Mouse (Mus musculus) embryonic facial prominence, embryonic 14.5 days (tissue): ENCODE measurements around the gene Cadps. TPM values are rescaled to one million over a fixed set of nuclear protein-coding genes. Genes with fewer than 3 reads are reported as not detected.

Experiments used
- ATAC-seq: fragments of 200-750 bp; cut with Nextera tagmentation; 2 replicates; pipeline ENCODE4 v1.8.0; 2017; ENCODE audit warnings: low read depth, moderate number of reproducible peaks, moderate TSS enrichment
- DNase-seq: peaks from one replicate; pipeline ENCODE4 v3.0.0-alpha.2; 2015; ENCODE audit warnings: low spot score
- H3K27ac ChIP-seq: fragments of 300-500 bp; sonication (generic); replicated peaks from 2 replicates; pipeline ENCODE4 v1.5.1; 2014; ENCODE audit warnings: low read depth, mild to moderate bottlenecking, low read length, moderate library complexity
- H3K27me3 ChIP-seq: fragments of 300-500 bp; sonication (generic); replicated peaks from 2 replicates; pipeline ENCODE4 v1.6.1; 2014; ENCODE audit warnings: low read length; ENCODE audit not compliant: control insufficient read depth, insufficient read depth
- H3K36me3 ChIP-seq: fragments of 300-500 bp; sonication (generic); 2 replicates; pipeline ENCODE4 v1.6.1; 2014; ENCODE audit warnings: low read length, mixed read lengths; ENCODE audit not compliant: control insufficient read depth, insufficient read depth
- H3K4me1 ChIP-seq: fragments of 300-500 bp; sonication (generic); 2 replicates; pipeline ENCODE4 v1.6.1; 2014; ENCODE audit warnings: antibody characterized with exemption, low read length; ENCODE audit not compliant: control insufficient read depth, insufficient read depth
- H3K4me2 ChIP-seq: fragments of 300-500 bp; sonication (generic); 2 replicates; pipeline ENCODE4 v1.6.1; 2014; ENCODE audit warnings: low read depth, mild to moderate bottlenecking, low read length, moderate library complexity, mixed read lengths
- H3K4me3 ChIP-seq: fragments of 300-500 bp; sonication (generic); 2 replicates; pipeline ENCODE4 v1.5.1; 2014; ENCODE audit warnings: low read depth, mild to moderate bottlenecking, low read length
- H3K9ac ChIP-seq: fragments of 300-500 bp; sonication (generic); 2 replicates; pipeline ENCODE4 v1.6.1; 2014; ENCODE audit warnings: low read depth, mild to moderate bottlenecking, low read length, moderate library complexity, mixed read lengths
- H3K9me3 ChIP-seq: fragments of 300-500 bp; sonication (generic); 2 replicates; pipeline ENCODE4 v1.6.1; 2016; ENCODE audit warnings: low read length; ENCODE audit not compliant: control insufficient read depth
- WGBS: fragments of 180-500 bp; shearing (Covaris S2); extraction: QIAGEN DNeasy Blood & Tissue Kit; methylation state at CpG from one replicate; pipeline ENCODE4 v1.1.7; 2014; 5-methylcytosine and 5-hydroxymethylcytosine counted together
- polyA plus RNA-seq: library from polyadenylated mRNA; unstranded; fragments of >200 nt; fragmentation: Nextera tagmentation; extraction: Ambion mirVana; gene quantifications from 2 replicates; pipeline ENCODE4 v1.2.1, GENCODE M21; 2014

Cadps gene
- polyA plus RNA-seq, 1 experiment from 2014 or later: 5.0 TPM

GRCm38 (mm10) chr14:12531101-12531500, 291.8 kb downstream of the Cadps start:
- H3K9me3 ChIP-seq: no peaks in the 10 kb centered on the region
- ATAC-seq: peak; percentile 37; the same call in 1 of the 2 replicates
- H3K27ac ChIP-seq: no peak overlapping the region
- no peaks in the 10 kb centered on the region for H3K4me1 ChIP-seq
- 26% methylated on average over 1 of the region's 1 CpGs for WGBS
- no peaks in the 10 kb centered on the region for H3K36me3 ChIP-seq
- peak; percentile 53 for DNase-seq
- H3K4me3 ChIP-seq: no peak overlapping the region
- H3K27me3 ChIP-seq: no peaks in the 10 kb centered on the region; the same call in 1 of the 2 replicates
- no peak overlapping the region for H3K4me2 ChIP-seq
- H3K9ac ChIP-seq: no peak overlapping the region

DNA sequence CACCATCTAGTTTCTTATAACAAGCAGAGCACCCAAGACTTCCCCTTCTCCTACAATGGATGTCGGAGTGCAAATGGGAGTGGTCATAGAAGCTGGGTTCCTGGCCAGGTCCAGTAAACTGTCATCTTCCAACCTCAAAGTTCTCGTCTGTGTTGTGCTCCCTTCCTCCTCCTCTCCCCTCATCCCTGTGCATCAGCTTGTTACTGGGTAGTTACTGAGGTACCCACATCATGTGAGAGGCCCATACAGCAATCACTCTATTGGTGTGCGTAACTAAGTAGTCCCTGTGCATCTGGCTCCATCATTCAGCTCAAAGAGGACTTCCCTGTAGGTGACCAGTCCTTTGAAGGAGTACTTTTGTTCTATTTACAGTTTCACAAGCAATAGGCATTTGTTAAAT, 292.3 kb downstream of the Cadps start:
- Histone ChIP-seq H3K27me3 (no peaks in the 10 kb centered on the region; the same call in 1 of the 2 replicates), H3K9me3 (no peaks in the 10 kb centered on the region), H3K9ac (no peak overlapping the region), H3K4me1 (no peaks in the 10 kb centered on the region), H3K4me2 (no peak overlapping the region), H3K36me3 (no peaks in the 10 kb centered on the region), H3K4me3 (no peak overlapping the region), H3K27ac (no peak overlapping the region)
- ATAC-seq: no peak; the same call in 1 of the 2 replicates
- 63% methylated on average over 3 of the region's 3 CpGs for WGBS
- DNase-seq: no peak

- WGBS: 9% methylated on average over 11 of the region's 11 CpGs
- Histone ChIP-seq H3K9me3 (no peaks in the 10 kb centered on the region), H3K4me3 (no peak overlapping the region), H3K9ac (no peak overlapping the region), H3K27me3 (no peaks in the 10 kb centered on the region; the same call in 1 of the 2 replicates), H3K4me2 (peak overlapping the region; percentile 33; the same call in 1 of the 2 replicates), H3K36me3 (no peaks in the 10 kb centered on the region), H3K27ac (no peak overlapping the region), H3K4me1 (no peaks in the 10 kb centered on the region)
- DNase-seq (peak; percentile 91), ATAC-seq (peak; percentile 51)
These were observed 292.8 kb downstream of the Cadps start for GRCm38 (mm10) chr14:12529961-12530542.

DNA sequence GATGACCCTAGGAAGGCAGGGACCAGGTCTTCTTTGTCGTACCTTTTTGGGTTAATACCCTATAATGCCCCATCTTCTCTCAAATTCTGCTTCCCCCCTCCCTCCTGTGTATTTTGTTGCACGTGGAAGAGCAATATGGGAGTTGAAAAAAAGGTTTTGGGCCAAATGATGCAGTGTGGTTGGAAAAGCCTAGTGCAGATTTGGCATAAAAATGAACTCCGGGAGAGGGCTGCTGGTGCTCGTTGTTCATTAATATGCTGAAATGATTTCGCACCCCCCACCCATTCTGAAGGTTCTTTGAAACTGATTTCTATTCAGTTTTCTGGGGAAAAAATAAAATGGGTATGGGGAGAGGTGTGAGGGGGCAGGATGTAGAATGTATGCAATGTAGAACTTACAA, 295.6 kb downstream of the Cadps start:
- Histone ChIP-seq H3K4me2 (no peak overlapping the region), H3K4me1 (no peaks in the 10 kb centered on the region), H3K27me3 (no peaks in the 10 kb centered on the region; the same call in 1 of the 2 replicates), H3K36me3 (no peaks in the 10 kb centered on the region), H3K27ac (no peak overlapping the region), H3K4me3 (no peak overlapping the region), H3K9ac (no peak overlapping the region), H3K9me3 (no peaks in the 10 kb centered on the region)
- DNase-seq: no peak
- WGBS: 70% methylated on average over 5 of the region's 5 CpGs
- ATAC-seq: no peak

GRCm38 (mm10) chr14:12507018-12507417, 315.9 kb downstream of the Cadps start:
- ATAC-seq: no peak
- Histone ChIP-seq H3K27me3 (no peaks in the 10 kb centered on the region), H3K4me1 (no peaks in the 10 kb centered on the region), H3K36me3 (no peaks in the 10 kb centered on the region), H3K9me3 (no peaks in the 10 kb centered on the region), H3K9ac (no peak overlapping the region), H3K4me2 (no peak overlapping the region), H3K27ac (no peak overlapping the region), H3K4me3 (no peak overlapping the region)
- DNase-seq: no peak
- 81% methylated on average over 7 of the region's 7 CpGs for WGBS

GRCm38 (mm10) chr14:12504191-12504947, 318.5 kb downstream of the Cadps start:
- H3K27ac ChIP-seq: no peak overlapping the region
- ATAC-seq (no peak), DNase-seq (no peak)
- no peak overlapping the region for H3K4me2 ChIP-seq
- WGBS: 79% methylated on average over 12 of the region's 12 CpGs
- no peak overlapping the region for H3K4me3 ChIP-seq
- no peaks in the 10 kb centered on the region for H3K36me3 ChIP-seq
- H3K27me3 ChIP-seq: no peaks in the 10 kb centered on the region
- no peaks in the 10 kb centered on the region for H3K9me3 ChIP-seq
- no peaks in the 10 kb centered on the region for H3K4me1 ChIP-seq
- H3K9ac ChIP-seq: no peak overlapping the region

- DNase-seq (peak; percentile 19), ATAC-seq (no peak)
- no peaks in the 10 kb centered on the region for H3K27me3 ChIP-seq
- no peak overlapping the region for H3K4me2 ChIP-seq
- H3K9me3 ChIP-seq: no peaks in the 10 kb centered on the region
- H3K27ac ChIP-seq: no peak overlapping the region
- peaks cover 3% of the 10 kb centered on the region; the same call in 1 of the 2 replicates for H3K4me1 ChIP-seq
- WGBS: 72% methylated on average over 4 of the region's 4 CpGs
- H3K4me3 ChIP-seq: no peak overlapping the region
- no peak overlapping the region for H3K9ac ChIP-seq
- H3K36me3 ChIP-seq: no peaks in the 10 kb centered on the region
These were observed 360.7 kb downstream of the Cadps start for GRCm38 (mm10) chr14:12462206-12462605.

GRCm38 (mm10) chr14:12459700-12460099, 363.2 kb downstream of the Cadps start:
- no peak for DNase-seq
- no peak overlapping the region for H3K4me2 ChIP-seq
- ATAC-seq: no peak
- H3K27ac ChIP-seq: no peak overlapping the region
- H3K9ac ChIP-seq: no peak overlapping the region
- no peaks in the 10 kb centered on the region for H3K9me3 ChIP-seq
- H3K27me3 ChIP-seq: no peaks in the 10 kb centered on the region; the same call in 1 of the 2 replicates
- H3K36me3 ChIP-seq: no peaks in the 10 kb centered on the region
- 40% methylated on average over 7 of the region's 7 CpGs for WGBS
- H3K4me3 ChIP-seq: no peak overlapping the region
- H3K4me1 ChIP-seq: peaks cover 3% of the 10 kb centered on the region; the same call in 1 of the 2 replicates
